Mouse (Mus musculus): ENCODE results near the gene Sap25.

- no peak for TF ChIP-seq POLR2A (IDR thresholded peaks at IDR 0.05; ENCODE audit: control insufficient read depth, low read depth, low read length)
- TF ChIP-seq CTCF (IDR thresholded peaks at IDR 0.05; ENCODE audit: control insufficient read depth, insufficient read depth, insufficient replicate concordance, low read depth, low read length): no peak
These were observed 13.6 kb downstream of the Sap25 start for GRCm38 (mm10) chr5:137654746-137655145.

All from testis, adult 2 months (tissue).